Mouse (Mus musculus): Measurements from ENCODE around the gene Klhl29. TPM values are rescaled to one million over a fixed set of nuclear protein-coding genes. Genes with fewer than 3 reads are reported as not detected.

The Klhl29 gene
- polyA plus RNA-seq, 1 experiment: not detected

DNA sequence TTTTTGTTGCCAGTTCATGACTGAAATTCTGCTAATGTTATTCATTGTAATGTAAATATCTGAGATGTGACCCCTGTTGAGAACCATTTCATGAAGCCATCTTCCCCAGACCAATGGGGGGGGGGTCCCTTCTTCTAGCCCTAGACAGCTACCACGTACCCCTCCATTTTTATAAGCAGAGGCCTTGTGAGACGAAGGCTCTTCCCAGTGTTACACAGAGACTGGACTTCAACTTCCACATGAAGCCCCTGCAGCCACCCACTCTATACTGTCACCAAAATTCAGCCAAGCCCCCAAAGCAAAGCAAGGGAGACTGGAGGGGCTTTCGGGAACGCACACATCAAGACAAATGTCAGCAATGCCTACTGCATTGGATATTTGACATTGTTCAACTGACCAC lies 6.1 kb downstream of the Klhl29 start:
- H3ac ChIP-seq (ENCODE audit: control insufficient read depth, insufficient read length, low read depth): no peak overlapping the region
- no peaks in the 10 kb centered on the region for H3K79me2 ChIP-seq (ENCODE audit: control insufficient read depth, insufficient read depth)
- no peaks in the 10 kb centered on the region for H3K36me3 ChIP-seq (ENCODE audit: control insufficient read depth, insufficient read depth)
- H3K4me3 ChIP-seq (ENCODE audit: insufficient read depth, poor library complexity, severe bottlenecking): no peak overlapping the region
- H3K79me3 ChIP-seq (ENCODE audit: low read depth): no peaks in the 10 kb centered on the region
- H3K27me3 ChIP-seq (ENCODE audit: control insufficient read depth, insufficient read depth, insufficient read length): peaks cover 7% of the 10 kb centered on the region
- TF ChIP-seq MAX (IDR thresholded peaks at IDR 0.05) (no peak), USF1 (IDR thresholded peaks at IDR 0.05; ENCODE audit: low read depth) (no peak), FOSL1 (IDR thresholded peaks at IDR 0.05; ENCODE audit: insufficient read depth, low read length, poor library complexity, severe bottlenecking) (no peak), MYOD1 (IDR thresholded peaks at IDR 0.05; ENCODE audit: control insufficient read depth, insufficient read length, low read depth) (no peak), MYOG (IDR thresholded peaks at IDR 0.05; ENCODE audit: control insufficient read depth, extremely low read depth, insufficient read length) (no peak)

DNA sequence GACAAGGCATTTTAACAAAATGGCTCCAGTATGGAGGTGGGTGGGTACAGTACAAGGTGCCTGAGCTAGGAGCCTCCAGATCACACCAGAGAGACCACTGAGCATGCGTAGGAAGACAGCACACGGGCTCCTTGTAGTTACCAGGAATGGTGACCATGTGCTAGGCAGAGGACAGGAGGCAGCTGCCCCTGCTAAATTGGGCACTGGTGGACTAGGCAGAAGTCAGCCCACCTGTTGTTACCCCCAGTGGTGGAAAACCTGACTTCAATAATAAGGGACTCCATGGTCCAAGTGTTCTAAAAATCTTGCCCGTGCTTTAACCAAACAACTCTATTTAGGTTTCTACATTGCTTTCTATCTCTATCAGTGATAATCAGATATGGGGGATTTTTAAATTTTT lies 10.6 kb downstream of the Klhl29 start:
- H3K79me3 ChIP-seq (ENCODE audit: low read depth): no peaks in the 10 kb centered on the region
- no peaks in the 10 kb centered on the region for H3K27me3 ChIP-seq (ENCODE audit: control insufficient read depth, insufficient read depth, insufficient read length)
- H3K36me3 ChIP-seq (ENCODE audit: control insufficient read depth, insufficient read depth): no peaks in the 10 kb centered on the region
- H3K4me3 ChIP-seq (ENCODE audit: insufficient read depth, poor library complexity, severe bottlenecking): no peak overlapping the region
- H3K79me2 ChIP-seq (ENCODE audit: control insufficient read depth, insufficient read depth): no peaks in the 10 kb centered on the region
- TF ChIP-seq FOSL1 (IDR thresholded peaks at IDR 0.05; ENCODE audit: insufficient read depth, low read length, poor library complexity, severe bottlenecking) (no peak), USF1 (IDR thresholded peaks at IDR 0.05; ENCODE audit: low read depth) (no peak), MAX (IDR thresholded peaks at IDR 0.05) (no peak), CTCF (IDR thresholded peaks at IDR 0.05; ENCODE audit: control insufficient read depth, insufficient read depth, insufficient read length) (no peak), CEBPB (IDR thresholded peaks at IDR 0.05; ENCODE audit: low read depth) (no peak), MYOD1 (IDR thresholded peaks at IDR 0.05; ENCODE audit: control insufficient read depth, insufficient read length, low read depth) (no peak), MYOG (IDR thresholded peaks at IDR 0.05; ENCODE audit: control insufficient read depth, extremely low read depth, insufficient read length) (no peak)
- H3ac ChIP-seq (ENCODE audit: control insufficient read depth, insufficient read length, low read depth): no peak overlapping the region

DNA sequence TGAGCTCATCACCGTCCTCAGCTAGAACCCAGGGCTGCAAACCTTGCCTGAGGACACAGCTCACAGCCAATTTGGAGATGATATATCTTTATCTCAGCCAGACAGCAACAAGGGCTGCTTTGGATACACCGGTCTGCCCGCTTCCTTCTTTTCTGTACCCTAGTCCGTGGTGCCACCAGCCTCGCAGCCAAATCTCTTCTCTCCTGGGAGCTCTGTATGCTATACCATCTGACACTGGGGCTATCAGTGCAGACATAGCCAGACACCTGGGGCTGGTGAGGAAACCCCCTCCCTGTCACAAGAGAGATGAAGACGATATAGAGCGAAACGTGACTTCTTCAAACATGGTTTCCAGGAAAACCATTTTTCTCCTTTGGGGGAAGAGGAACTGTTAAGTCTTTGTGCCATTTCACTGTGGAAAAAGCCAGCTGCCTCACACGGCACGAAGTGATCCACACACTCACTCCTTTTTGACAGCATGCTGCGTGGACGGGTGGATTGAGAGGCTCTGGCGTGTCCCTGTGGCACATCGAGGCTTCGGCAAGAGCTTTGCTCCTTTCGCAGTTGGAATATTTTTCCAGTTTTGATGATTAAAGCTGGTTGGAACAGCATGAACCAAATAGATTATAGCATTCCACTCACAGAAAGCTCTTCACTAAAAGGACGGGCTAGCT lies 11.4 kb downstream of the Klhl29 start:
- no peak for TF ChIP-seq CTCF (IDR thresholded peaks at IDR 0.05; ENCODE audit: control insufficient read depth, insufficient read depth, insufficient read length)
- TF ChIP-seq MYOG (IDR thresholded peaks at IDR 0.05; ENCODE audit: control insufficient read depth, extremely low read depth, insufficient read length): no peak
- TF ChIP-seq FOSL1 (IDR thresholded peaks at IDR 0.05; ENCODE audit: insufficient read depth, low read length, poor library complexity, severe bottlenecking): no peak
- no peak for TF ChIP-seq USF1 (IDR thresholded peaks at IDR 0.05; ENCODE audit: low read depth)
- TF ChIP-seq CEBPB (IDR thresholded peaks at IDR 0.05; ENCODE audit: low read depth): no peak
- no peak for TF ChIP-seq MYOD1 (IDR thresholded peaks at IDR 0.05; ENCODE audit: control insufficient read depth, insufficient read length, low read depth)
- TF ChIP-seq MAX (IDR thresholded peaks at IDR 0.05): no peak
- no peak overlapping the region for H3ac ChIP-seq (ENCODE audit: control insufficient read depth, insufficient read length, low read depth)

DNA sequence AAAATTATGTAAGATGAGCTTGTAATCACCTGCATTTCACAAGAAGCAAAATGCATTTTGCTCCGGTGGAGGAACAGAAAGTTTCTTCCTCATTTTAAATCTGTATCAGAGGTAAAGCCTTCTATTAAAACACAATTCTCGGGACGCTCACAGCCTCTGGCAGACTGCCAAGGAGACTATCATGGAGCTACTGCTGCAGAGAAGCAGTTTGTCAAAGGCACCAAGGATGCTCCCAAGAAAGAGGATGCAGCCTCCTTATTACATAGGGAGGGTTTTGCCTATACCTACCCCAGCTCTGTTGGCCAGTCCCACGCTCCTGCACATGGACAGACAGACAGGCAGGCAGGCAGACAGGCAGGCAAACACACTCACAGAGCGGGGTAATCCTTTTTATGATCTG lies 16.4 kb downstream of the Klhl29 start:
- TF ChIP-seq FOSL1 (IDR thresholded peaks at IDR 0.05; ENCODE audit: insufficient read depth, low read length, poor library complexity, severe bottlenecking): no peak
- TF ChIP-seq MYOD1 (IDR thresholded peaks at IDR 0.05; ENCODE audit: control insufficient read depth, insufficient read length, low read depth): no peak
- no peak for TF ChIP-seq MYOG (IDR thresholded peaks at IDR 0.05; ENCODE audit: control insufficient read depth, extremely low read depth, insufficient read length)
- TF ChIP-seq CTCF (IDR thresholded peaks at IDR 0.05; ENCODE audit: control insufficient read depth, insufficient read depth, insufficient read length): no peak
- TF ChIP-seq MAX (IDR thresholded peaks at IDR 0.05): no peak
- no peak for TF ChIP-seq USF1 (IDR thresholded peaks at IDR 0.05; ENCODE audit: low read depth)
- no peak for TF ChIP-seq CEBPB (IDR thresholded peaks at IDR 0.05; ENCODE audit: low read depth)
- Histone ChIP-seq H3K27me3 (ENCODE audit: control insufficient read depth, insufficient read depth, insufficient read length) (no peaks in the 10 kb centered on the region), H3K79me2 (ENCODE audit: control insufficient read depth, insufficient read depth) (no peaks in the 10 kb centered on the region), H3K4me3 (ENCODE audit: insufficient read depth, poor library complexity, severe bottlenecking) (no peak overlapping the region), H3K79me3 (ENCODE audit: low read depth) (no peaks in the 10 kb centered on the region), H3ac (ENCODE audit: control insufficient read depth, insufficient read length, low read depth) (no peak overlapping the region), H3K36me3 (ENCODE audit: control insufficient read depth, insufficient read depth) (no peaks in the 10 kb centered on the region)

More for the DNA sequence above, 11.4 kb downstream of the Klhl29 start:
- Histone ChIP-seq H3K79me3 (ENCODE audit: low read depth) (no peaks in the 10 kb centered on the region), H3K36me3 (ENCODE audit: control insufficient read depth, insufficient read depth) (no peaks in the 10 kb centered on the region), H3K4me3 (ENCODE audit: insufficient read depth, poor library complexity, severe bottlenecking) (no peak overlapping the region), H3K27me3 (ENCODE audit: control insufficient read depth, insufficient read depth, insufficient read length) (no peaks in the 10 kb centered on the region), H3K79me2 (ENCODE audit: control insufficient read depth, insufficient read depth) (no peaks in the 10 kb centered on the region)

DNA sequence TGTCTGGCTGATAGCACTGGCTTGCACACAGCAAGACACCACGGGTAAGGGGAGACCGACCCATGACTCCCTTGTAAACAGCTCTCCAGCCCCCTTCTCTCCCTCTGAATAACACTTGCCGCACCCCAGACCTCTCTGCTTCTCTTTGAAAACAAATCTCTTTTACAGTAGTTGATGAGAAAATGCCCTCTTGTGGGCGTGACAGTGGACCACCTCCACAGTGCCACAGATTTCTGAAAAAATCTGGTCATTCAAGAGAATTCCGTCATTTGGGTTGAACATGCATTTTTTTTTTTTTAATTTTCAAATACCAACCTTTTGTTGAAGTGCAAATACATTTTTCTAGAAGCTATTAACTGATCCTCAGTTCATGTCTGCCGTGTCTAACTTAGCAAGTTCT lies 17.0 kb downstream of the Klhl29 start:
- Histone ChIP-seq H3K36me3 (ENCODE audit: control insufficient read depth, insufficient read depth) (no peaks in the 10 kb centered on the region), H3K4me3 (ENCODE audit: insufficient read depth, poor library complexity, severe bottlenecking) (no peak overlapping the region), H3K27me3 (ENCODE audit: control insufficient read depth, insufficient read depth, insufficient read length) (no peaks in the 10 kb centered on the region), H3K79me2 (ENCODE audit: control insufficient read depth, insufficient read depth) (no peaks in the 10 kb centered on the region), H3K79me3 (ENCODE audit: low read depth) (no peaks in the 10 kb centered on the region), H3ac (ENCODE audit: control insufficient read depth, insufficient read length, low read depth) (no peak overlapping the region)
- no peak for TF ChIP-seq CTCF (IDR thresholded peaks at IDR 0.05; ENCODE audit: control insufficient read depth, insufficient read depth, insufficient read length)
- no peak for TF ChIP-seq MYOG (IDR thresholded peaks at IDR 0.05; ENCODE audit: control insufficient read depth, extremely low read depth, insufficient read length)
- no peak for TF ChIP-seq CEBPB (IDR thresholded peaks at IDR 0.05; ENCODE audit: low read depth)
- no peak for TF ChIP-seq MAX (IDR thresholded peaks at IDR 0.05)
- no peak for TF ChIP-seq FOSL1 (IDR thresholded peaks at IDR 0.05; ENCODE audit: insufficient read depth, low read length, poor library complexity, severe bottlenecking)
- no peak for TF ChIP-seq MYOD1 (IDR thresholded peaks at IDR 0.05; ENCODE audit: control insufficient read depth, insufficient read length, low read depth)
- TF ChIP-seq USF1 (IDR thresholded peaks at IDR 0.05; ENCODE audit: low read depth): no peak

Measured in C2C12 (cell line).